Mouse (Mus musculus) spleen, adult 2 months (tissue): ENCODE results near the gene Gtpbp1.

Experiments
- CTCF ChIP-seq: fragments of 200-500 bp; IDR thresholded peaks from 2 replicates; pipeline ENCODE4 v1.5.1; 2011; ENCODE audit warnings: mild to moderate bottlenecking, inconsistent platforms; ENCODE audit not compliant: insufficient read depth, insufficient read length, insufficient replicate concordance; ENCODE audit errors: extremely low read depth
- POLR2A ChIP-seq: fragments of 200-500 bp; IDR thresholded peaks from 2 replicates; pipeline ENCODE4 v1.6.1; 2011; ENCODE audit warnings: low read depth, low read length, inconsistent platforms

DNA sequence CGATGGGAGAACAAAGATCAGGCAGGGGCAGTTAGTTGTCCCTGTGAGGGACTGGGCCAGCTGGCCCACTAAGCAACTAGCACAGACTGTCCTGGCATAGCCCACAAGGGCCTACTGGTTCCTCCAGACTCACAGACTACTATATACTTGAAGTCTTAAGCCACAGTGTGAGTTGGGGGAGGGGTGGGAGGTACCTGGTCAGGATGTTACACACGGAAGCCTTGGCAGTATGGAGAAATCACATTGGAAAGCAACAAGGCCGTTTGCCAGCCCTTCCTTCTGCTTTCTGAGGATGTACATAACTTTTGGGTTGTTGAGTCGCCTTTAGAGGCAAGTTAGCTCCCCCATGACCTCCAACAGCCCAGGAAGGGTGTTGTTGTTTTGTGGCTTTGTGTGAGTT, 43.0 kb downstream of the Gtpbp1 start:
- no peak for TF ChIP-seq CTCF
- no peak for TF ChIP-seq POLR2A
